Mouse (Mus musculus) CH12.LX (cell line): ENCODE data around the gene Gm26602.

Experiments
- CTCF ChIP-seq, 2 experiments: IDR thresholded peaks in 1 of 2; conservative IDR thresholded peaks in 1 of 2; 2 replicates each; pipeline ENCODE4 v1.5.1; 2011 to 2012; ENCODE audit warnings: low read depth in 2 of 2, low read length in 2 of 2, improper control_type of control experiment in 1 of 2, inconsistent platforms in 1 of 2, mild to moderate bottlenecking in 1 of 2, moderate library complexity in 1 of 2
- EP300 ChIP-seq: IDR thresholded peaks from 2 replicates; pipeline ENCODE4 v1.6.1; 2011; ENCODE audit warnings: low read length, improper control_type of control experiment
- JUN ChIP-seq: IDR thresholded peaks from 2 replicates; pipeline ENCODE4 v1.6.1; 2011; ENCODE audit warnings: low read depth, mild to moderate bottlenecking, low read length, improper control_type of control experiment, moderate library complexity; ENCODE audit not compliant: insufficient read depth
- POLR2A ChIP-seq: IDR thresholded peaks from 2 replicates; pipeline ENCODE4 v1.6.1; 2011; ENCODE audit warnings: low read depth, mild to moderate bottlenecking, improper control_type of control experiment, low read length
- RCOR1 ChIP-seq: conservative IDR thresholded peaks from 2 replicates; pipeline ENCODE4 v1.6.1; 2012; ENCODE audit warnings: low read depth, mild to moderate bottlenecking, inconsistent platforms, low read length, improper control_type of control experiment
- USF1 ChIP-seq: IDR thresholded peaks from 2 replicates; pipeline ENCODE4 v1.6.1; 2014; ENCODE audit warnings: low read depth, mild to moderate bottlenecking, inconsistent platforms, low read length, improper control_type of control experiment

- TF ChIP-seq EP300 (no peak), RCOR1 (no peak), POLR2A (no peak), JUN (no peak), CTCF (conservative IDR thresholded peaks at IDR 0.05 in 1 of 2, IDR thresholded peaks at IDR 0.05 in 1 of 2; ENCODE audit: low read depth in 2 of 2, low read length in 2 of 2) (no peak), USF1 (no peak)
Observed at GRCm38 (mm10) chr10:79919251-79919849, 8.7 kb downstream of the Gm26602 start.
